Mouse (Mus musculus) small intestine, adult 2 months (tissue): ENCODE data around the gene Cttn. TPM values are rescaled to one million over a fixed set of nuclear protein-coding genes. Genes with fewer than 3 reads are reported as not detected.

Source experiments
- H3K27ac ChIP-seq: fragments of 200-500 bp; 2 replicates; pipeline ENCODE4 v1.5.1; 2012; ENCODE audit warnings: low read depth, low read length, control low read depth, inconsistent platforms; ENCODE audit not compliant: insufficient read depth
- H3K27me3 ChIP-seq: fragments of 200-500 bp; 2 replicates; pipeline ENCODE4 v1.6.1; 2012; ENCODE audit warnings: mild to moderate bottlenecking, moderate library complexity, low read length, inconsistent platforms; ENCODE audit not compliant: control insufficient read depth, insufficient read depth
- H3K36me3 ChIP-seq: fragments of 200-500 bp; 2 replicates; pipeline ENCODE4 v1.6.1; 2012; ENCODE audit warnings: mild to moderate bottlenecking, low read length, control low read depth, inconsistent platforms; ENCODE audit not compliant: control insufficient read depth, insufficient read depth
- H3K4me1 ChIP-seq: fragments of 200-500 bp; 2 replicates; pipeline ENCODE4 v1.6.1; 2012; ENCODE audit warnings: low read length, inconsistent platforms, mixed read lengths; ENCODE audit not compliant: control insufficient read depth, insufficient read depth, insufficient read length
- H3K4me3 ChIP-seq: fragments of 200-500 bp; 2 replicates; pipeline ENCODE4 v1.5.1; 2012; ENCODE audit warnings: low read depth, mild to moderate bottlenecking, control low read depth, inconsistent platforms, low read length, moderate library complexity
- CTCF ChIP-seq: fragments of 200-500 bp; IDR thresholded peaks from 2 replicates; pipeline ENCODE4 v1.5.1; 2012; ENCODE audit warnings: low read depth, mild to moderate bottlenecking, control low read depth, inconsistent platforms, low read length, moderate library complexity, mixed read lengths; ENCODE audit not compliant: insufficient replicate concordance, insufficient read length; ENCODE audit errors: extremely low read depth
- POLR2A ChIP-seq: fragments of 200-500 bp; IDR thresholded peaks from 2 replicates; pipeline ENCODE4 v1.6.1; 2012; ENCODE audit warnings: low read depth, mild to moderate bottlenecking, control low read depth, inconsistent platforms, low read length, moderate library complexity
- WGBS: fragments of 180-500 bp; shearing (Covaris S2); methylation state at CpG from one replicate; pipeline ENCODE4 v1.1.7; 2018; 5-methylcytosine and 5-hydroxymethylcytosine counted together
- polyA plus RNA-seq: library from polyadenylated mRNA; depleted of rRNA; stranded (reverse); fragments of >200 nt; gene quantifications from 2 replicates; pipeline ENCODE4 v1.2.3, GENCODE M21; 2012

The Cttn gene
- polyA plus RNA-seq, 1 experiment: 127 TPM

GRCm38 (mm10) chr7:144469908-144470544, 783 bp downstream of the Cttn start:
- no peaks in the 10 kb centered on the region for H3K27me3 ChIP-seq
- H3K36me3 ChIP-seq: peaks cover 7% of the 10 kb centered on the region
- H3K27ac ChIP-seq: peak overlapping the region; percentile 75
- TF ChIP-seq CTCF: no peak
- TF ChIP-seq POLR2A: no peak
- peaks cover 16% of the 10 kb centered on the region; the same call in 1 of the 2 replicates for H3K4me1 ChIP-seq
- WGBS: 5% methylated on average over 31 of the region's 31 CpGs
- peak overlapping the region; percentile 88 for H3K4me3 ChIP-seq

- Histone ChIP-seq H3K27ac (peak overlapping the region; percentile 75), H3K36me3 (peaks cover 15% of the 10 kb centered on the region), H3K4me1 (peaks cover 16% of the 10 kb centered on the region; the same call in 1 of the 2 replicates), H3K4me3 (peak overlapping the region; percentile 88), H3K27me3 (no peaks in the 10 kb centered on the region)
- 2% methylated on average over 4 of the region's 4 CpGs for WGBS
- TF ChIP-seq POLR2A (no peak), CTCF (peak; percentile 51; the same call in 1 of the 2 replicates)
These were observed 1.6 kb downstream of the Cttn start for GRCm38 (mm10) chr7:144469181-144469641.

- 31% methylated on average over 5 of the region's 5 CpGs for WGBS
- TF ChIP-seq CTCF (no peak), POLR2A (no peak)
- peak overlapping the region; percentile 88; the same call in 1 of the 2 replicates for H3K4me3 ChIP-seq
- H3K27me3 ChIP-seq: no peaks in the 10 kb centered on the region
- H3K27ac ChIP-seq: peak overlapping the region; percentile 75
- H3K4me1 ChIP-seq: peaks cover 16% of the 10 kb centered on the region; the same call in 1 of the 2 replicates
- H3K36me3 ChIP-seq: peaks cover 20% of the 10 kb centered on the region
These were observed 2.1 kb downstream of the Cttn start for GRCm38 (mm10) chr7:144468741-144469140.

GRCm38 (mm10) chr7:144462577-144462976, 8.2 kb downstream of the Cttn start:
- TF ChIP-seq POLR2A (no peak), CTCF (no peak)
- peaks cover 76% of the 10 kb centered on the region for H3K36me3 ChIP-seq

GRCm38 (mm10) chr7:144461246-144461902, 9.4 kb downstream of the Cttn start:
- WGBS: 94% methylated on average over 6 of the region's 6 CpGs
- Histone ChIP-seq H3K36me3 (peaks cover 88% of the 10 kb centered on the region), H3K27ac (no peak overlapping the region), H3K27me3 (no peaks in the 10 kb centered on the region), H3K4me1 (no peaks in the 10 kb centered on the region), H3K4me3 (no peak overlapping the region)
- no peak for TF ChIP-seq CTCF
- no peak for TF ChIP-seq POLR2A

More at GRCm38 (mm10) chr7:144462577-144462976, 8.2 kb downstream of the Cttn start:
- Histone ChIP-seq H3K4me1 (no peaks in the 10 kb centered on the region; the same call in 1 of the 2 replicates), H3K27ac (no peak overlapping the region), H3K27me3 (no peaks in the 10 kb centered on the region), H3K4me3 (no peak overlapping the region)
- 83% methylated on average over 7 of the region's 7 CpGs for WGBS

GRCm38 (mm10) chr7:144458881-144459280, 11.9 kb downstream of the Cttn start:
- Histone ChIP-seq H3K27me3 (no peaks in the 10 kb centered on the region), H3K4me1 (no peaks in the 10 kb centered on the region), H3K27ac (no peak overlapping the region), H3K36me3 (peaks cover 92% of the 10 kb centered on the region), H3K4me3 (no peak overlapping the region)
- 79% methylated on average over 1 of the region's 1 CpGs for WGBS
- no peak for TF ChIP-seq CTCF
- no peak for TF ChIP-seq POLR2A

- H3K27ac ChIP-seq: no peak overlapping the region
- WGBS: 93% methylated on average over 9 of the region's 9 CpGs
- H3K4me1 ChIP-seq: peaks cover 2% of the 10 kb centered on the region
- peaks cover 66% of the 10 kb centered on the region for H3K36me3 ChIP-seq
- H3K27me3 ChIP-seq: no peaks in the 10 kb centered on the region
- TF ChIP-seq POLR2A (no peak), CTCF (no peak)
- no peak overlapping the region for H3K4me3 ChIP-seq
These were observed 20.1 kb downstream of the Cttn start for GRCm38 (mm10) chr7:144450661-144451060.
